Mouse (Mus musculus) retina, embryonic 14.5 days (tissue): ENCODE results near the gene Lef1.

ENCODE experiments used
- DNase-seq: peaks from one replicate; pipeline ENCODE4 v3.0.0-alpha.2; 2015; ENCODE audit warnings: low spot score

Gene Lef1

GRCm38 (mm10) chr3:131139345-131140090 lies 29.2 kb downstream of the Lef1 start:
- no peak for DNase-seq

GRCm38 (mm10) chr3:131140091-131140462 lies 29.8 kb downstream of the Lef1 start:
- DNase-seq = no peak

GRCm38 (mm10) chr3:131141546-131141945 lies 31.3 kb downstream of the Lef1 start:
- peak; percentile 43 for DNase-seq

GRCm38 (mm10) chr3:131144250-131144649 lies 34.0 kb downstream of the Lef1 start:
- DNase-seq = no peak

GRCm38 (mm10) chr3:131152921-131153320 lies 42.6 kb downstream of the Lef1 start:
- DNase-seq = no peak

- no peak for DNase-seq
Observed at GRCm38 (mm10) chr3:131153896-131154295, 43.6 kb downstream of the Lef1 start.

- peak; percentile 49 for DNase-seq
Observed at GRCm38 (mm10) chr3:131154576-131154975, 44.3 kb downstream of the Lef1 start.

GRCm38 (mm10) chr3:131155066-131155465 lies 44.8 kb downstream of the Lef1 start:
- DNase-seq = no peak

GRCm38 (mm10) chr3:131155657-131156056 lies 45.4 kb downstream of the Lef1 start:
- no peak for DNase-seq

GRCm38 (mm10) chr3:131156377-131156776 lies 46.1 kb downstream of the Lef1 start:
- DNase-seq = no peak

- DNase-seq = no peak
Observed at GRCm38 (mm10) chr3:131157471-131157870, 47.2 kb downstream of the Lef1 start.

- DNase-seq = no peak
Observed at GRCm38 (mm10) chr3:131159204-131159760, 49.0 kb downstream of the Lef1 start.

GRCm38 (mm10) chr3:131159881-131160615 lies 49.8 kb downstream of the Lef1 start:
- peak; percentile 46 for DNase-seq

GRCm38 (mm10) chr3:131160921-131161320 lies 50.6 kb downstream of the Lef1 start:
- DNase-seq = no peak

- no peak for DNase-seq
Observed at GRCm38 (mm10) chr3:131167731-131168130, 57.5 kb downstream of the Lef1 start.

GRCm38 (mm10) chr3:131169161-131169560 lies 58.9 kb downstream of the Lef1 start:
- DNase-seq = no peak

- DNase-seq = no peak
Observed at GRCm38 (mm10) chr3:131170099-131170643, 59.9 kb downstream of the Lef1 start.

GRCm38 (mm10) chr3:131171292-131171960 lies 61.2 kb downstream of the Lef1 start:
- DNase-seq = no peak

- DNase-seq = no peak
Observed at GRCm38 (mm10) chr3:131172293-131172692, 62.0 kb downstream of the Lef1 start.

GRCm38 (mm10) chr3:131181006-131181405 lies 70.7 kb downstream of the Lef1 start:
- DNase-seq = no peak

- DNase-seq = no peak
Observed at GRCm38 (mm10) chr3:131182158-131182557, 71.9 kb downstream of the Lef1 start.

- no peak for DNase-seq
Observed at GRCm38 (mm10) chr3:131186193-131186592, 75.9 kb downstream of the Lef1 start.
